Mouse (Mus musculus) brain, adult 2 months (tissue): ENCODE results near the gene Hnrnpc.

Experiments used
- DNase-seq: peaks from one replicate; pipeline ENCODE4 v3.0.0; 2011; ENCODE audit warnings: low read depth, low spot score

Gene Hnrnpc

DNA sequence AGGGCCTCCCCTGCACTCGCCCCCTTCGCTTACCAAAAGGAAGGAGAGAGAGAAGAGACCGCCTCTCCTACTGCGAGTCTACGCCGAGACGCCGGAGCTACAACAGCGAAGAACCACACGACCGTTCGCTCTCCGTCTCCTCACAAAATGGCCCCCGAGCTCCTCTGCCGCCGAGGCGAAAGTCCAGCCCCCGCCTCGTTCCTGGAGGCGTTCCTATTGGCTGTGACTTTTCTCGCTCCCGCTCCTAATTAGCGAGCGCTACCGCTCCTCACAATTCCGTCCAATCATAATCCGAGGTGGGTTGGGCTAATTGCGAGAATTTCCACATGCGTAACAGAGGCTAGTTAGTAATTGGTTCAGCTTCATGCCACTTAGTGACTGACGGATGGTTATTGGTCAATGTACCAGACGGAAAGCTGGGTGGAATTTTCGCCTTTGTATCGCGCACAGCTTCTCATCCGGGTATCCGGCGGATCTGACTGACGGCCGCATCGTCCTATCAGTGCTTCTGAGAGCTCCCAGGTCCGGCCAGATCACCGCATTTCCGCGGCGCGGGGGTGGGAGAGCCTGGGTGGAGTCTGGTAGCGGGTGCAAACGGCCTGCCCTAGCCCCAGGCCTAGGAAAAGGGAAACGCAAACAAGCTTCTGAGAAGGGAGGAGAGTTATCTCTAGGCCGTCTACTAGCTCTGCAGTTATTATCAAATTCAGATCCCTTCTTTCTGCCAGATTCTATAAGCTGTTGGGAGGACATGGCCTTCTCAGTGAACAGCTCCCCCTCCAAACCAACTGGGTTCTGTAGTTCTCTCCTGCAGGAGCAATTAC, at the start of gene Hnrnpc:
TSS of gene Hnrnpc (minus strand) at position 173 of the 821 bp plus-strand sequence.
- DNase-seq, result peak; percentile 100

GRCm38 (mm10) chr14:52152613-52153012, 48.8 kb upstream of the Hnrnpc start:
- no peak for DNase-seq

DNA sequence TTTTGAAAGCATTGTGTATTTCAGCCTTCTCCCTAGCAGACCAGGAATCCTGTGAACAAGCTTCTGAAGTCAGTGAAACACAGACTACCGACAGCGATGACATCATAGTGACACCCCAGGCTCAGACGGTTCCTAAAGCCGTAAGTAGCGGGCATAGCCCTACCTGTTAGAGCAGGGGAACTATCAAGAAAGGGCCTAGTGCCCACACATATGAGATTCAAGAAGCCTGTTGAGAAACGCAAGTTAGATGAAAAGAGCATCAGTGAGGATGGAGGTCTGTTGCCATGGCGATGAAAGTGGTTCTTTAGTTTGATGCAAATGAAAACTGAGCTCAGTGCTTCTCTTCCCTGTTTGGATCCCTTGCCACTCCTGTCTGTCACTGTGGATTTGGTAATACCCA, 48.4 kb upstream of the Hnrnpc start:
- DNase-seq, result peak; percentile 71

DNA sequence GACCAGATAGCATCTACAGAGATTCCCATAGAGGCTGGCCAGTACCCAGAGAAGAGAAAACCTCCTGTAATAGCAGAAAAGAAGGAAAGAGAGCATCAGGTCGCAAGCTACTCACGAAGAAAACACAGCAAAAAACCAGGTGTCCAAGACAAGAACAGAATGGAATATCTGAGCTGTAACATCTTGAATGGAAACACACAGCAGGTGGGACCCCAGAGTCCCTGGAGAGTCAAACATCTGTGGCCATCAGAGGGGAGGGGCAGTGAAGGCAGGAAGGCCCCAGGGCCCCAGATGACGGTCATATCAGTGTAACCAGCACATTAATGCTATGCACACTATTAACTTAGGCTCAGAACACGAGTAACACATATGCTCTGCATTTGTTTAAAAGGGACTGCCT, 46.1 kb upstream of the Hnrnpc start:
- no peak for DNase-seq

DNA sequence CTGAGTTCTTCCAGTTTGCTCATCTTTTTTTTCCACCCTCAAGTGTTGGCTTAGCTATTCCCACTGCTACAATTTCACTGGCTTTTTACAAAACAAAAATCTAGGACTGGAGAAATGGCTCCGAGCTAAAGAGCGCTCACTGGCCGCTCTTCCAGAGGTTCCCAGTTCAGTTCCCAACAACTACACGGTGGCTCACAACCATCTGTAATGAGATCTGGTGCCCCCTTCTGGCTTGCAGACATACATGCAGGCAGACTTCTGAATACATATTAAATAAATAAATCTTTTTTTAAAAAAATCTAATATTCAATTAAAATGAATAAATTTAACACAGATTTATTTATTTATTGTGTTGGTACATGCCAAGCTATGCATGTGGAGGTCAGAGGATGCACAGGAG, 42.7 kb upstream of the Hnrnpc start:
- no peak for DNase-seq

- no peak for DNase-seq
Measured at GRCm38 (mm10) chr14:52144165-52144564, 40.3 kb upstream of the Hnrnpc start.

- no peak for DNase-seq
Measured at GRCm38 (mm10) chr14:52141445-52142127, 37.8 kb upstream of the Hnrnpc start.

- DNase-seq, result no peak
Measured at GRCm38 (mm10) chr14:52140577-52141444, 37.0 kb upstream of the Hnrnpc start.

DNA sequence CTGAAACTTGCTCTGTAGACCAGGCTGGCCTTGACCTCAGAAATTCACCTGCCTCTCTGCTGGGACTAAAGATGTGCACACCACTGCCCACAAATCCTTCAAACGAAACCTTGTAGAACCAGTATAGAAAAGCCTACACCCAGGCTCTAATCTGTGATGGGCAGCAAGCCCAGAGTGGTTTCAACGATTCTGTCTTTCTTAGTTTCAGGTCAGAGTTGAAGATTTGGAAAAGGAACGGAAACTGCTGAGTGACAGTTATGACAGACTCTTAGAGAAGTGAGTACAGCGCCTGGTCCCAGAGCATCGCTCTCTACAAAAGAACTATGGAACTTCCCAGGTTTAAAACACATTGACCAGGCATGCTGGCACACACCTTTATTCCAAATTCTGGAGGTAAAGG, 29.8 kb upstream of the Hnrnpc start:
- DNase-seq, result no peak

GRCm38 (mm10) chr14:52124636-52125035, 20.8 kb upstream of the Hnrnpc start:
- DNase-seq, result no peak

- DNase-seq, result peak; percentile 82
Measured at GRCm38 (mm10) chr14:52123918-52124317, 20.1 kb upstream of the Hnrnpc start.

- no peak for DNase-seq
Measured at GRCm38 (mm10) chr14:52120169-52120568, 16.3 kb upstream of the Hnrnpc start.

DNA sequence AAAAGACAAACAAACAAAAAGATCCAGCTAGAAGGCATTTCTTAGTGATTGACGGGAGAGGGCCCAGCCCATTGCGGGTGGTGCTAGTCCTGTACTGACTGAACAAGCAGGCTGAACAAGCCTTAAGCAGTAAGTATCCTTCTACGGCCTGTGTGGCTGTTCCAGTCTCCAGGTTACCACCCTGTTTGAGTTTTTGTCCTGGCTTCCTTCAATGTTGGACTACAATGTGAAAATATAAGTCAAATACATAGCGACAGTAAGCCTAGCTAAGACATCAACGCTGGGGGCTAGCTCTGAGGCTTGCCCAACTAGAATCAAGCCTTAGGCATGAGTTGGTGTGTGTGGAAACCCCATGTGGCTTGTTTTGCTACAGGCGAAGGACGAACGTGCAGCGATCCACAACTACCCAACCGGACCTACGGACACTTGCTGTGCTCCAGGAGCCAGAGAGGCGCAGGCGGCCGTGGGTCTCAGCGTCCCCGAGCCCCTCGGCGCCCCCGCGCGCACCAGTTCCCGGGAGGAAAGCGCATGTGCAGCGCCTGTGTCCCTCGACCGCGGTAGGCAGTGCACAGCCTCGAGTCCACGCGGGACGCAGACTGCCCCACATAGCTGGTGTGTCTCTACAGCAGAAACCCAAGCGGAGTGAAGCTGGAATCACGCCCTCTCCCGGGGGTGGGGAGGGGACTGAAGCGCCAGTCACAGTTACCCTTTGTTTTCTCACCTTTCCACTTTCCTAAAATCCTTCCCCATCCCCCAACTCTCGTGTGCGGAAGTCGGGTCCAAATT, 15.2 kb upstream of the Hnrnpc start:
- DNase-seq, result peak; percentile 71

- DNase-seq, result no peak
Measured at GRCm38 (mm10) chr14:52118456-52118822, 14.6 kb upstream of the Hnrnpc start.

DNA sequence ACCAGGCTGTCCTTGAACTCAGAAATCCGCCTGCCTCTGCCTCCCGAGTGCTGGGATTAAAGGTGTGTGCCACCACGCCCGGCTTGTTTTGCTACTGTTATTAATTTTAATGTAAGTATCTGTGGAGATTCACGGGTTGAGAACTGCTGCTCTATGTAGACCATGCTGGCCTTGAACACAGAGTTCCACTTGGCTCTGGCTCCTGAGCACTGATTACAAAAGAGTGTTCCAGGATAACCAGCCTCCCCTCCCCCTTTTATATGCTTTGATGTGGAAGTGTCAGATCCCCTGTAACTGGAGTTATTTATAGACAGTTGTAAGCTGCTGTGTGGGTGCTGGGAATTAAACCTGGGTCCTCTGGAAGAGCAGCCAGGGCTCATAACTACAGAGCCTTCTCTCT, 13.4 kb upstream of the Hnrnpc start:
- no peak for DNase-seq

DNA sequence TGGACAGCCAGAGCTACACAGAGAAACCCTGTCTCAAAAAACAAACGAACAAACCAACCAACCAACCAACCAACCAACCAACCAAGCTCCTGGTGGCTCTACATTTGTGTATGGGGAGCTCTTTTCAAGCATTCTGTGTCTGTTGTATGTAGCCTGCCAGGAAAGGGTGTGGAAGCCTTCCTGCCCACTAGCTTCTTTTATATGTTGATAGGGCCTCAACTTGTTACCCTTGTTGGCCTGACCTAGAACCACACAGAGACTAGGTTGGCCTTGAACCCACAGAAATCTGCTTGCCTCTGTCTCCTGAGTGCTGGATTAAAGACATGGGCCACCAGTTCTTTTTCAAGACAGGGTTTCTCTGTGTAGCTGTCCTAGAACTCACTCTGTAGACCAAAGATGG, 10.3 kb upstream of the Hnrnpc start:
- DNase-seq, result no peak

- no peak for DNase-seq
Measured at GRCm38 (mm10) chr14:52110346-52110745, 6.5 kb upstream of the Hnrnpc start, which contains the start of gene Rpgrip1. TSS of gene Rpgrip1 (plus strand) at chr14:52110704.

- peak; percentile 21 for DNase-seq
Measured at GRCm38 (mm10) chr14:52108025-52108424, 4.2 kb upstream of the Hnrnpc start.

DNA sequence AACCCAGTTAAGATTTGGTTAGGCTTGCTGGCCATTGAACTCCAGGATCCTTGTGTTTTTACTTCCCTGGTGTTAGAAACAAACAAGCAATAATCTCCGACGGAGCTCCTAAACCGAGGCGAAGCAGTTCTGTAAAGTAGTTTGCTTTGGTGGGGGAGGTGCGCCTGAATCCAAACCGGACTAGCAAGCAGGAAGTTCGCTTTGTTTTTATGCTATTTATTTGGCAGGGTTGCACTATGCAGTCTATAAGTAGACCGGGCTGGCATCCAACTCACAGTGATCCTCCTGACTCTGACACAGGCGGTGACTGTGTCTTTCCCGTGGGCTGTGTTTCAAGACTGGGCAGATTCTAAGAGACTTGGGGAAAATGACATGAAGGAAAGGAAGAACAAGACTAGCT, 2.9 kb upstream of the Hnrnpc start:
- peak; percentile 89 for DNase-seq

DNA sequence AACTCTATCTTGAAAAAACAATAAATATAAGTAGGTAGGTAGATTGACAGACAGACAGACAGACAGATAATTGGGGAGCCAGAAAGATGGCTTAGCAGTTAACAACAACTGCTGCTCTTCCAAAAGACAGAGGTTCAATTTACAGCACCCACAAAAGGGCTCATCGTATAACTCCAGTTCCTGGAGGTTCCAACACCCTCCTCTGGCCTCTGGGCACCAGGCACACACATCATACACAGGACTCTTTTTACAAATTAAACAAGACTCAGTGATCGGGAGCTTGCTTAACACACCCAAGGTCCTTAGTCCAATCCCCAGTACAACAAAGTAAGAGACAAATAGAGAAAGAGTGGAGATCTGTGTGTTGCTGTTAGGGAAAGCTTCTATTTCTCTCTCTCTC, 1.5 kb upstream of the Hnrnpc start:
- DNase-seq, result no peak

- DNase-seq, result no peak
Measured at GRCm38 (mm10) chr14:52104677-52105285, 953 bp upstream of the Hnrnpc start.
